Mouse (Mus musculus) embryonic facial prominence, embryonic 10.5 days (tissue): Measurements from ENCODE around the gene Abcc2. TPM values are rescaled to one million over a fixed set of nuclear protein-coding genes. Genes with fewer than 3 reads are reported as not detected.

Experiments used
- DNase-seq: peaks from one replicate; pipeline ENCODE4 v3.0.0-alpha.2; 2017; ENCODE audit warnings: low spot score
- H3K27ac ChIP-seq: fragments of 300-500 bp; sonication (generic); replicated peaks from 2 replicates; pipeline ENCODE4 v1.5.1; 2016; ENCODE audit warnings: mild to moderate bottlenecking
- H3K27me3 ChIP-seq: fragments of 300-500 bp; sonication (generic); replicated peaks from 2 replicates; pipeline ENCODE4 v1.6.1; 2016; ENCODE audit warnings: low read depth, mild to moderate bottlenecking; ENCODE audit not compliant: poor library complexity, severe bottlenecking
- H3K36me3 ChIP-seq: fragments of 300-500 bp; sonication (generic); replicated peaks from 2 replicates; pipeline ENCODE4 v1.6.1; 2016; ENCODE audit warnings: mild to moderate bottlenecking, moderate library complexity
- H3K4me1 ChIP-seq: fragments of 300-500 bp; sonication (generic); 2 replicates; pipeline ENCODE4 v1.6.1; 2016
- H3K4me3 ChIP-seq: fragments of 300-500 bp; sonication (generic); 2 replicates; pipeline ENCODE4 v1.5.1; 2016; ENCODE audit warnings: mild to moderate bottlenecking, moderate library complexity
- H3K9me3 ChIP-seq: fragments of 300-500 bp; sonication (generic); 2 replicates; pipeline ENCODE4 v1.6.1; 2016; ENCODE audit warnings: mild to moderate bottlenecking
- whole genome bisulfite sequencing: fragments of 180-500 bp; shearing (Covaris S2); methylation state at CpG from one replicate; pipeline ENCODE4 v1.1.7; 2016; 5-methylcytosine and 5-hydroxymethylcytosine counted together
- polyA plus RNA-seq: library from polyadenylated mRNA; unstranded; fragments of >200 nt; fragmentation: Nextera tagmentation; extraction: Ambion mirVana; gene quantifications from 2 replicates; pipeline ENCODE4 v1.2.1, GENCODE M21; 2016

Abcc2 gene
- polyA plus RNA-seq, 1 experiment from 2014 or later = not detected

- Histone ChIP-seq H3K4me3 (no peak overlapping the region), H3K27ac (no peak overlapping the region), H3K36me3 (no peaks in the 10 kb centered on the region), H3K27me3 (no peaks in the 10 kb centered on the region), H3K4me1 (no peaks in the 10 kb centered on the region), H3K9me3 (no peaks in the 10 kb centered on the region)
- no peak for DNase-seq
- 92% methylated on average over 7 of the region's 7 CpGs for WGBS
These were observed 7.8 kb downstream of the Abcc2 start for GRCm38 (mm10) chr19:43789817-43790216.

- H3K4me3 ChIP-seq = no peak overlapping the region
- 91% methylated on average over 4 of the region's 4 CpGs for WGBS
These were observed 10.5 kb downstream of the Abcc2 start for GRCm38 (mm10) chr19:43792537-43792936.

GRCm38 (mm10) chr19:43793951-43794350 is 12.0 kb downstream of the Abcc2 start:
- 86% methylated on average over 1 of the region's 1 CpGs for WGBS

More at GRCm38 (mm10) chr19:43792537-43792936, 10.5 kb downstream of the Abcc2 start:
- H3K36me3 ChIP-seq = no peaks in the 10 kb centered on the region
- no peaks in the 10 kb centered on the region for H3K27me3 ChIP-seq
- no peak for DNase-seq
- H3K4me1 ChIP-seq = no peaks in the 10 kb centered on the region
- no peaks in the 10 kb centered on the region for H3K9me3 ChIP-seq
- H3K27ac ChIP-seq = no peak overlapping the region

GRCm38 (mm10) chr19:43795511-43795910 is 13.5 kb downstream of the Abcc2 start:
- H3K36me3 ChIP-seq = no peaks in the 10 kb centered on the region
- WGBS = 84% methylated on average over 8 of the region's 8 CpGs
- H3K27ac ChIP-seq = no peak overlapping the region
- H3K4me1 ChIP-seq = no peaks in the 10 kb centered on the region
- no peak for DNase-seq
- H3K9me3 ChIP-seq = no peaks in the 10 kb centered on the region
- H3K27me3 ChIP-seq = no peaks in the 10 kb centered on the region
- H3K4me3 ChIP-seq = no peak overlapping the region

More at GRCm38 (mm10) chr19:43793951-43794350, 12.0 kb downstream of the Abcc2 start:
- Histone ChIP-seq H3K27ac (no peak overlapping the region), H3K27me3 (no peaks in the 10 kb centered on the region), H3K4me3 (no peak overlapping the region), H3K9me3 (no peaks in the 10 kb centered on the region), H3K36me3 (no peaks in the 10 kb centered on the region), H3K4me1 (no peaks in the 10 kb centered on the region)
- no peak for DNase-seq

DNA sequence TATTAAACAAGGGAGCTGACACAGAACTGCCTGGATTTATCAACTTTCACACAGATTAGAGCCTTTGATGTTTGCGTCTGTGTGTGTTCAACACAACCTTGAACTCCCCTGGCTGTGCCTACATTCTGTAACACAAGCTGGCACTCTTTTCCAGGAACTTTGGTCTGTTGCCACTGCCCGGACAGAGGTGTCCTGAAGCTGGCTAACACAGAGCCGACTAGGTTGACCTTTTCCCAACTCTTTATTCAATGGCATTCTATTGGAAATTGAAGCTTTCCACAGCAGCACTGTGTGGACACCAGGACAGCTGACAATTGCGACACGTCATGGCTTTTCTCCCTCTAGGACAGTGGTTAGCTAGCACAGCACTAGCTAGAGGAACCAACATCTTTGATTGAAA is 15.2 kb downstream of the Abcc2 start:
- no peaks in the 10 kb centered on the region for H3K4me1 ChIP-seq

DNA sequence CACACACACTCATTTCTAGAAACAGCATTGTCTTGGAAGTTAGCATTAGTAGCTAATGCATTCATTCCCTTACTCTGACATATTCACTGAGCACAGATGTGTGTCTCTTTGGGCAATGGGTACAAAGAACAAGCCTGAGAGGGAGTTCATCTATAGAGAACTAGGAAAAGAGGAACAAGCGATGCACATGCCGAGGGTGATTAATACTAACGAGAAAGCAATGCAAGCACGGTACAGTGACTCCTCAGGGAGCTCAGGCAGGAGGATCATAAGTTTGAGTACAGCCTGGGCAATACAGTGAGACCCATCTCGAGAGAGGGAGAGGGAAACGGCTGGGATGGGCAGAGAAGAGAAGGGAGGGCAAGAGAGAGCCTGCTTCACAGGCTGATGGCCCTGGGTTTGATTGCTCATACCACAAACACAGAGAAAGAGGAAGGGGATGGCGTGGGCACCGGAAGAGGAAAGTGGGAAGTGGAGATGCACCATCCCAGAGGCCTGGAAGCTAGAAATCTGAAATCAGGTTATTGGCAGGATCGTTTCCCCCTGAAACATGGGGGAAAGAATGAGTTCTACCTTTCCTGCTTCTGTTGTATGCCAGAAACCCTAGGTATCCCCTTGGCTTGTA is 19.5 kb downstream of the Abcc2 start:
- Histone ChIP-seq H3K4me1 (no peaks in the 10 kb centered on the region), H3K27ac (no peak overlapping the region), H3K27me3 (no peaks in the 10 kb centered on the region), H3K9me3 (no peaks in the 10 kb centered on the region), H3K4me3 (no peak overlapping the region), H3K36me3 (no peaks in the 10 kb centered on the region)
- DNase-seq = no peak
- WGBS = 81% methylated on average over 9 of the region's 9 CpGs

More for the DNA sequence above, 15.2 kb downstream of the Abcc2 start:
- Histone ChIP-seq H3K36me3 (no peaks in the 10 kb centered on the region), H3K27ac (no peak overlapping the region), H3K27me3 (no peaks in the 10 kb centered on the region), H3K9me3 (no peaks in the 10 kb centered on the region), H3K4me3 (no peak overlapping the region)
- no peak for DNase-seq
- 83% methylated on average over 5 of the region's 5 CpGs for WGBS

DNA sequence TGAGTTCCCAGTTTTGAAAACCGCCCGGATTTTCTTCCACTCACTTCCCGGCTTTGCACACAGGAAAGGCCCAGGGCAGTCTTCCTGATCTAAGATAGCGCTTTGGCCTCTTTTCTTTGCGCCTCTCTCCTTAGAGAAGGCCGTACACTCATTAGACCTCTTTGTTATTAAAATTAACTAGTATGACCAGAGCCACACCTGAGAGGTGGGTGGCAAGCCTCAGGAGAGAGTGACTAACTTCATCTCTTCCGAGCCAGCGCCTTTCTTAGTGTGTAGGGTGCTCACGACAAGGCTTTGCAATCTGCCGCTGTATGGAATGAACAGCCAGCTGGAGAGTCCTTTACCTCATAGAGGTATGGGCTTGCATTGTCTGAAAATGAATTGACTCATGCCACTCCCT is 21.9 kb downstream of the Abcc2 start:
- Histone ChIP-seq H3K36me3 (no peaks in the 10 kb centered on the region), H3K4me3 (no peak overlapping the region), H3K4me1 (no peaks in the 10 kb centered on the region), H3K27me3 (no peaks in the 10 kb centered on the region), H3K9me3 (no peaks in the 10 kb centered on the region), H3K27ac (no peak overlapping the region)
- no peak for DNase-seq
- WGBS = 81% methylated on average over 10 of the region's 10 CpGs

DNA sequence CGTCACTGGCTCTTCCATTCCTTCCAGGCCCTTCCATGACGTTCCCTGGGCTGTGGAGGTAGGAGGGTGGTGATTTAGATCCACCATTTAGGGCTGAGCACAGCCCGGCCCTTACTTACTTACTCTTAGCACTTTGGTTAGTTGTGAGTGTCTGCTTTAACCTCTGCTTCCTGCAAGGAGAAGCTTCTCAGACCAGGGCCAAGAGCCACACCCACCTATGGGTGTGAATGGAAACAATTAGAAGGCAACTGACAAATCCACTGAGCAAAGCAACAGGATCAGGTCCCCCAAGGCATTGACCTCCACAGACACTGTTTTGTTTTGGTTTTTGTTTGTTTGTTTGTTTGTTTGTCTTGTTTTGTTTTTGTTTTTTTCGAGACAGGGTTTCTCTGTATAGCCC is 27.3 kb downstream of the Abcc2 start:
- Histone ChIP-seq H3K36me3 (no peaks in the 10 kb centered on the region), H3K4me1 (no peaks in the 10 kb centered on the region), H3K27me3 (no peaks in the 10 kb centered on the region; the same call in 1 of the 2 replicates), H3K4me3 (no peak overlapping the region), H3K27ac (no peak overlapping the region), H3K9me3 (no peaks in the 10 kb centered on the region)
- 46% methylated on average over 4 of the region's 4 CpGs for WGBS
- DNase-seq = no peak

- H3K9me3 ChIP-seq = no peaks in the 10 kb centered on the region
- H3K27ac ChIP-seq = no peak overlapping the region
- H3K4me1 ChIP-seq = 0 out of 2 replicates have a peak, but pooled peaks cover 3% of the 10 kb centered on the region
- DNase-seq = no peak
- WGBS = 94% methylated on average over 4 of the region's 4 CpGs
- no peak overlapping the region for H3K4me3 ChIP-seq
- H3K36me3 ChIP-seq = no peaks in the 10 kb centered on the region
- H3K27me3 ChIP-seq = no peaks in the 10 kb centered on the region; the same call in 1 of the 2 replicates
These were observed 29.4 kb downstream of the Abcc2 start for GRCm38 (mm10) chr19:43811419-43811818.

DNA sequence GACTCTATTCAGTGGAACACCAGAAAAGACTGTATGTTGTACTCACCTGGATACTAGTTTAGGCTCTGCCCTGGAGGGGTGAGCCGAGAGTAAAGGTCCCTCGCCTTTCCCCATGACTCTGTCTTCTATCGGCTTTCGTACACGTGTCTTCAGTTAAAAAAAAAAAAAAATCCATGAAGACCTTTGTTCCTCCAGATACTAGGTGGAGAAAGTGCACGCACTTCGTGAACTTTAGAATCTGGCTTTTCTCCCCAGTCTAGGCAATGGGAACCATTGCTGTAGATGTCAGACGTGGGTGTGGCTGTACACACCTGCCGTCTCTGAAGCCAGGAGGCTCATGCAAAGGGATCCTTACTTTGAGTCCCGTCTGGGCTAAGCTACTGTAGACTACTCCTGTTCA is 31.3 kb downstream of the Abcc2 start:
- 87% methylated on average over 10 of the region's 10 CpGs for WGBS

DNA sequence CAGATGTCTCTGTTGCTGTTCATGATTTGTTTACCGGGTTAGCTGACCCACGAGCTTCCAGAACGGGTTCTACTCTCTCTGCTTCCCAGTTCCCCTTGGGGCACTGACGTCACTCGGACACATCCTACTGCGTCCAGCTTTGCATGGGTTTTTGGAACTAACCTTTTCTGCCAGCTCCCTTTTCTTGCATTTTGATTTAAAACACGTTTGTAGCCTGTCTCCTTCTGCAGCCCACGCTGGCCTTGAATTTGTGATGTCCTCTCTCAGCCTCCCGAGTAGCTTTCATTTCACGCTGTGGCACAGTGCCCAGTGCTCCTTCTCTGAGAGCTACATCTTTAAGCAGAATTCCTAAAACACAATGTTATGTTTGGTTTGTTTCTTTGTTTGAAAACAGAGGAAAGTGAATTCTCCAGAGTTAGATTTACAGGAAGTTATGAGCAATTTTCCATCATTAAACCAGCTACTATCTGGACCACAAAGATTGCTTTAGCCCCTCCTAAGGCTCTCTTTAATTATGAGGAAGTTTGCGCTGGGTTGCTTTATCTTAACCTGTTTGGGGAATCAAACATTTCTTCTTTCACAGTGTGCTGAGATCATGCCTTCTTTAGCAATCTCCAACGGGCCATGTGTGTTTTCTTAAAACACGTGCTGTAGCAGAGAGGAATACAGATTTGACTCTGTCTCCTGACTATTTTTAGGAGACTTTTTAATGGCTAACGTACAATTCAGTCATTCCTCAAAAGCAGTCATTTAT is 33.8 kb downstream of the Abcc2 start:
- no peaks in the 10 kb centered on the region for H3K9me3 ChIP-seq
- H3K36me3 ChIP-seq = no peaks in the 10 kb centered on the region
- DNase-seq = no peak
- no peak overlapping the region for H3K27ac ChIP-seq
- H3K4me1 ChIP-seq = 0 out of 2 replicates have a peak, but pooled peaks cover 3% of the 10 kb centered on the region
- WGBS = 82% methylated on average over 14 of the region's 14 CpGs
- H3K4me3 ChIP-seq = no peak overlapping the region
- H3K27me3 ChIP-seq = no peaks in the 10 kb centered on the region; the same call in 1 of the 2 replicates

More for the DNA sequence above, 31.3 kb downstream of the Abcc2 start:
- DNase-seq = no peak
- Histone ChIP-seq H3K9me3 (no peaks in the 10 kb centered on the region), H3K4me3 (no peak overlapping the region), H3K4me1 (0 out of 2 replicates have a peak, but pooled peaks cover 3% of the 10 kb centered on the region), H3K27ac (no peak overlapping the region), H3K36me3 (no peaks in the 10 kb centered on the region), H3K27me3 (no peaks in the 10 kb centered on the region; the same call in 1 of the 2 replicates)

DNA sequence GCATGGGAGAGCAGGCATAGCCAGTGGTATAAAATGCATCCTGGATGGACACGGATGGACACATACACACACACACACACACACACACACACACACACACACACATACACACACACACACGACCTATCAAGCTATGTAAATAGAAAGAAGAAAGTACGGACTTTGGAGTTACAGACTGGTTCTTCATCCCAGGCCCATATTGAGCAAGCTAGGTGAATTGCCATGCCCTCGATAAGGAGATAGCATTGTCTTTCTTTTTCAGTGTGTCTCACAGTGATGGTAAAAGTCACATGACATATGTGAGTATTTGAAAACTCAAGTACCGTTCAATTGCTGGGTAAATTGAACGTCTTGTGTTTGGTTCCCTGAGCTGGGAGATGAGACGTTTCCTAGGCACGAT is 44.9 kb downstream of the Abcc2 start:
- Histone ChIP-seq H3K27ac (no peak overlapping the region), H3K9me3 (no peaks in the 10 kb centered on the region), H3K4me1 (no peaks in the 10 kb centered on the region), H3K4me3 (no peak overlapping the region), H3K36me3 (no peaks in the 10 kb centered on the region), H3K27me3 (no peaks in the 10 kb centered on the region)
- WGBS = 86% methylated on average over 8 of the region's 8 CpGs
- no peak for DNase-seq
